Mouse (Mus musculus): Measurements from ENCODE around the gene Rab42.

GRCm38 (mm10) chr4:132350854-132351253, 47.7 kb upstream of the Rab42 start:
- no peak for TF ChIP-seq CTCF (IDR thresholded peaks at IDR 0.05; ENCODE audit: control insufficient read depth, insufficient read depth, insufficient replicate concordance, low read depth, low read length)
- TF ChIP-seq POLR2A (IDR thresholded peaks at IDR 0.05; ENCODE audit: control insufficient read depth, low read depth, low read length): no peak
